Mouse (Mus musculus) forebrain, embryonic 16.5 days (tissue): Measurements from ENCODE around the gene Itpka. TPM values are rescaled to one million over a fixed set of nuclear protein-coding genes. Genes with fewer than 3 reads are reported as not detected.
A peak's percentile ranks its signal among the peaks of the same experiment; 100 is the strongest.

ENCODE experiments used
- ATAC-seq: fragments of 200-750 bp; cut with Nextera tagmentation; 2 replicates; pipeline ENCODE4 v1.8.0; 2017; ENCODE audit warnings: mild to moderate bottlenecking, moderate library complexity
- H3K27ac ChIP-seq: fragments of 300-500 bp; sonication (generic); 2 replicates; pipeline ENCODE4 v1.5.1; 2014; ENCODE audit warnings: low read length, control low read depth
- H3K27me3 ChIP-seq: fragments of 300-500 bp; sonication (generic); replicated peaks from 2 replicates; pipeline ENCODE4 v1.6.1; 2014; ENCODE audit warnings: low read length; ENCODE audit not compliant: control insufficient read depth, insufficient read depth
- H3K36me3 ChIP-seq: fragments of 300-500 bp; sonication (generic); 2 replicates; pipeline ENCODE4 v1.6.1; 2014; ENCODE audit not compliant: control insufficient read depth, insufficient read depth
- H3K4me1 ChIP-seq: fragments of 300-500 bp; sonication (generic); replicated peaks from 2 replicates; pipeline ENCODE4 v1.6.1; 2014; ENCODE audit warnings: low read length; ENCODE audit not compliant: control insufficient read depth, insufficient read depth
- H3K4me2 ChIP-seq: fragments of 300-500 bp; sonication (generic); 2 replicates; pipeline ENCODE4 v1.6.1; 2014; ENCODE audit warnings: mild to moderate bottlenecking, low read length, control low read depth
- H3K4me3 ChIP-seq: fragments of 300-500 bp; sonication (generic); replicated peaks from 2 replicates; pipeline ENCODE4 v1.5.1; 2014; ENCODE audit warnings: mild to moderate bottlenecking, low read length, control low read depth
- H3K9ac ChIP-seq: fragments of 300-500 bp; sonication (generic); replicated peaks from 2 replicates; pipeline ENCODE4 v1.6.1; 2014; ENCODE audit warnings: low read depth, low read length, control low read depth
- H3K9me3 ChIP-seq: fragments of 300-500 bp; sonication (generic); 2 replicates; pipeline ENCODE4 v1.6.1; 2016; ENCODE audit warnings: low read length; ENCODE audit not compliant: control insufficient read depth
- WGBS: fragments of 180-500 bp; shearing (Covaris S2); extraction: QIAGEN DNeasy Blood & Tissue Kit; methylation state at CpG from one replicate; pipeline ENCODE4 v1.1.7; 2014; 5-methylcytosine and 5-hydroxymethylcytosine counted together
- polyA plus RNA-seq: library from polyadenylated mRNA; unstranded; fragments of >200 nt; fragmentation: Nextera tagmentation; extraction: Ambion mirVana; gene quantifications from 2 replicates; pipeline ENCODE4 v1.2.1, GENCODE M21; 2015

Gene Itpka
- polyA plus RNA-seq, 1 experiment from 2014 or later, result 1.4 TPM

DNA sequence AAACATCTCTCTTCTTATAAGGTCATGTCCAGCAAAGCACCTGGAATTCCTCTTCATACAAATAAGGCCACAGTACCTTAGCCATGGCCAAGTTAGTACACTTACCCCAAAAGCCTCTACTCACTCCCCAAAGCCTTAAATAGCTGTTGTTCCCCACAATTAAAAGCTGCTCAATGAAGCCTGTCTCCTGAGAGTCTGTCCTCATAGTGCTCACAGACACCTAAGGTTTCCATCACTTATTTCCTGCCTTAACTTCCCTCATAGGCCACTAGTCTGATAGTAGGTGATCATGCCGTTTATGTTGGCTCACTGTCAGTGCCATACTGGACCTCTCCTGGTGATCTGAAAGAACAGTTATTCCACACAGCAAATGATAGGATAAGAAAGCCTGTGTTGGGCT lies 20.1 kb downstream of the Itpka start:
- Histone ChIP-seq H3K9ac (no peak overlapping the region), H3K27me3 (peaks cover 27% of the 10 kb centered on the region), H3K27ac (no peak overlapping the region), H3K4me1 (peaks cover 14% of the 10 kb centered on the region), H3K36me3 (0 out of 2 replicates have a peak, but pooled peaks cover 4% of the 10 kb centered on the region), H3K4me2 (no peak overlapping the region), H3K9me3 (no peaks in the 10 kb centered on the region), H3K4me3 (no peak overlapping the region)
- 94% methylated on average over 1 of the region's 1 CpGs for WGBS
- ATAC-seq, result no peak

- Histone ChIP-seq H3K27me3 (peaks cover 16% of the 10 kb centered on the region), H3K4me2 (no peak overlapping the region), H3K4me3 (no peak overlapping the region), H3K36me3 (peaks cover 11% of the 10 kb centered on the region; the same call in 1 of the 2 replicates), H3K27ac (no peak overlapping the region), H3K4me1 (peaks cover under 1% of the 10 kb centered on the region; the same call in 1 of the 2 replicates), H3K9ac (no peak overlapping the region), H3K9me3 (no peaks in the 10 kb centered on the region)
- no peak for ATAC-seq
- 58% methylated on average over 4 of the region's 4 CpGs for WGBS
Measured at GRCm38 (mm10) chr2:119763924-119764323, 21.8 kb downstream of the Itpka start.

- Histone ChIP-seq H3K9ac (no peak overlapping the region), H3K4me2 (no peak overlapping the region), H3K4me3 (no peak overlapping the region), H3K36me3 (peaks cover 21% of the 10 kb centered on the region; the same call in 1 of the 2 replicates), H3K27me3 (no peaks in the 10 kb centered on the region), H3K4me1 (no peaks in the 10 kb centered on the region), H3K27ac (no peak overlapping the region), H3K9me3 (no peaks in the 10 kb centered on the region)
- ATAC-seq, result no peak
- 97% methylated on average over 6 of the region's 6 CpGs for WGBS
Measured at GRCm38 (mm10) chr2:119767246-119767645, 25.1 kb downstream of the Itpka start.

GRCm38 (mm10) chr2:119787206-119787883 lies 45.2 kb downstream of the Itpka start, which contains the start of gene Rpap1:
Gene Rpap1 (minus strand): TSS chr2:119787537.
- Histone ChIP-seq H3K4me1 (peaks cover 12% of the 10 kb centered on the region), H3K27ac (peak within 1 kb of the TSS; percentile 85), H3K9me3 (no peaks in the 10 kb centered on the region), H3K9ac (peak within 1 kb of the TSS; percentile 69), H3K27me3 (no peaks in the 10 kb centered on the region), H3K36me3 (peaks cover 2% of the 10 kb centered on the region; the same call in 1 of the 2 replicates), H3K4me2 (peak within 1 kb of the TSS; percentile 63), H3K4me3 (peak within 1 kb of the TSS; percentile 73)
- peak; percentile 99 for ATAC-seq
- under 1% methylated on average over 44 of the region's 44 CpGs for WGBS

GRCm38 (mm10) chr2:119789996-119790395 lies 47.9 kb downstream of the Itpka start:
- WGBS, result 85% methylated on average over 2 of the region's 2 CpGs
- Histone ChIP-seq H3K27ac (no peak overlapping the region), H3K36me3 (no peaks in the 10 kb centered on the region), H3K9me3 (no peaks in the 10 kb centered on the region), H3K4me3 (no peak overlapping the region), H3K4me2 (no peak overlapping the region), H3K27me3 (no peaks in the 10 kb centered on the region), H3K4me1 (peaks cover 12% of the 10 kb centered on the region), H3K9ac (no peak overlapping the region)
- no peak for ATAC-seq

- ATAC-seq, result no peak
- Histone ChIP-seq H3K9me3 (no peaks in the 10 kb centered on the region), H3K36me3 (no peaks in the 10 kb centered on the region), H3K4me3 (no peak within 1 kb of the TSS), H3K4me2 (no peak within 1 kb of the TSS), H3K27ac (no peak within 1 kb of the TSS), H3K27me3 (no peaks in the 10 kb centered on the region; the same call in 1 of the 2 replicates), H3K9ac (no peak within 1 kb of the TSS), H3K4me1 (peaks cover 15% of the 10 kb centered on the region)
- 61% methylated on average over 5 of the region's 5 CpGs for WGBS
Measured at GRCm38 (mm10) chr2:119797279-119797783, 55.2 kb downstream of the Itpka start, which contains the start of gene Tyro3. Gene Tyro3 (plus strand): TSS chr2:119797733.

DNA sequence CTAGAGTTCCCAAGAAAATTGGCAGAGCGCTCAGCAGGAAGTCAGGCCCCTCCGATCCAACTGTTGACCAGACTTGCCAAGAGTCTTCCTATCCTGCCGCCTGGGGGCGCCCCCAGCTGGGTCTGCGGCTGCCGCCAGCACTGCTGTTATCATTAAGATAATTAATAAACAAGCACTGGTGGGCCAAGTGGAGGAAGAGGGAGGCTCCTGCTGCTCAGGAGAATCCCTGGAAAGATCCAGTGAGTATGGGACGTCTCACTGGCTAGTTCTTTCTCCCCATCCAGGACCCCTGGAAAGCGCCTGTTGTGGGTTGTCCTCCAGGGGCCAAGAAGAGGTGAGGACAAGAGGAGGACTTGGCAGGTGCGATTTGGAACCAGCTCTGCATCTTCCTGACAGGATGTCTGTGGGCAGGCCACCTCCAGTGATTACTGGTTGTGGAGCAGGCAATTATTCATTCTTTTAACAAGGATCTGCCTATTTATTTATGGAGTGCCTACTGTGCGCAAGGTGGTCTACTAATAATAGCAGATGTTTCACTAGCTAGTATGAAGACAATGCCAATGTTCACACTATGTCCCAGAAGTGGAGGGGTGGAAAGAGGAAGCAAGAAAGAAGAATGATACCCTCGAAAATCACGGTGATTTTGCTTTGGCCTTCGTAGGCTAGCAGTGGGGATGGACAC lies 56.2 kb downstream of the Itpka start:
- no peak overlapping the region for H3K27ac ChIP-seq
- no peak overlapping the region for H3K4me3 ChIP-seq
- no peaks in the 10 kb centered on the region; the same call in 1 of the 2 replicates for H3K27me3 ChIP-seq
- H3K4me2 ChIP-seq, result no peak overlapping the region
- peaks cover 24% of the 10 kb centered on the region for H3K4me1 ChIP-seq
- H3K9me3 ChIP-seq, result no peaks in the 10 kb centered on the region
- 12% methylated on average over 13 of the region's 13 CpGs for WGBS
- ATAC-seq, result no peak
- H3K9ac ChIP-seq, result no peak overlapping the region
- H3K36me3 ChIP-seq, result no peaks in the 10 kb centered on the region

DNA sequence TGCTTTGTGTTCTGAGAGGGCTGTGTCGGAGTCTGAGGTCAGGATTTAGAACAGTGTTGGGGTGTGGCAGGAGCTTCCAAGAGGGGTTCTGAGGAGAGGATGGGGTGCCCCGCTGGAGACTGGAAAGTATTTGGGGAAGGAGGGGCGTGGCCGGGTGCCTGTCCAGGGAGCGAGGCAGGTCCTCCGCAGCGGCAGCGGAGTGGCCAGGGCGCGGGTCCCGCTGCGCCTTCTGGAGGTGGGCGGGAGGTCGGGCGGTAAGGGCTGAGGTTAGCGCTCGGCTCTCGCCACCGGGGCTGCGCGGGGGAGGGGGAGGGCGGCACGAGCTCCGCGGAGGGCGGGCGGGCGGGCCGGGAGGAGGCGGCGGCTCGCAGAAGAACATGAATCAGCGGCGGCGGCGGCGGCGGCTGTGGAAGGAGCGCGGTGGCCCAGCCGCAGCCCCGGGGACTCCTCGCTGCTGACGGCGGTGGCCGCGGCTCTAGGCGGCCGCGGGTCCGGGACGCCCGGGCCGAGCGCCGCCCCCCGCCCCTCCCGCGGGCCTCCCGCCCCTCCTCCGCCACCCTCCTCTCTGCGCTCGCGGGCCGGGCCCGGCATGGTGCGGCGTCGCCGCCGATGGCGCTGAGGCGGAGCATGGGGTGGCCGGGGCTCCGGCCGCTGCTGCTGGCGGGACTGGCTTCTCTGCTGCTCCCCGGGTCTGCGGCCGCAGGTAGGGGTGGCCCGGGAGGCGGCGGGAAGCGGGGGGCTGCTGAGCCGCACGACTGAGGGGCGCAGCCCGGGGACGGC lies 57.2 kb downstream of the Itpka start:
- 0% methylated on average over 53 of the region's 89 CpGs for WGBS
- H3K27ac ChIP-seq, result no peak overlapping the region

More for the DNA sequence above, 57.2 kb downstream of the Itpka start:
- Histone ChIP-seq H3K9ac (peak overlapping the region; percentile 86), H3K27me3 (no peaks in the 10 kb centered on the region; the same call in 1 of the 2 replicates), H3K4me3 (peak overlapping the region; percentile 80), H3K9me3 (no peaks in the 10 kb centered on the region), H3K4me1 (peaks cover 34% of the 10 kb centered on the region), H3K4me2 (peak overlapping the region; percentile 99), H3K36me3 (no peaks in the 10 kb centered on the region)
- ATAC-seq, result peak; percentile 59
